Mouse (Mus musculus): ENCODE results near the gene Olfr1288.

Olfr1288 gene

DNA sequence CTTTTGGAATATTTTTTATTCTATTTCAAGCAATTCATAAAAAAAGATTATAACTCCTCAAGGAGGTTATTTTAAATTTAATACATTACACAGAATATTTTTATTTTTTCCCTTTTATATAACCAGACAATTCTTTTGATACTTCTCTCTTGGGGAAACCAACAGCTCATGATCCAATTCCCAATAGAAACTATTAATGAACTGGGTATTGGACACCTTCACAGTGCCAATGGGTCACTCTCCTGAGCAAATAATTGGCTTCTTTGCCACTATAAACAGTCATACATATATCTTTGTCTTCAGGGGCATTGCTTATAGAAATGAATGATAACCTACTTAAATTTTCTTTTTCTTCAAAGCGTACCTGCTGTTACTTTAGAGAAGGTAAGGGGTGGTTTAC, at the start of gene Olfr1288:
TSS of gene Olfr1288 (plus strand) at position 301 of the 400 bp plus-strand sequence.
- no peak for DNase-seq (ENCODE audit: low spot score in 2 of 2)

DNA sequence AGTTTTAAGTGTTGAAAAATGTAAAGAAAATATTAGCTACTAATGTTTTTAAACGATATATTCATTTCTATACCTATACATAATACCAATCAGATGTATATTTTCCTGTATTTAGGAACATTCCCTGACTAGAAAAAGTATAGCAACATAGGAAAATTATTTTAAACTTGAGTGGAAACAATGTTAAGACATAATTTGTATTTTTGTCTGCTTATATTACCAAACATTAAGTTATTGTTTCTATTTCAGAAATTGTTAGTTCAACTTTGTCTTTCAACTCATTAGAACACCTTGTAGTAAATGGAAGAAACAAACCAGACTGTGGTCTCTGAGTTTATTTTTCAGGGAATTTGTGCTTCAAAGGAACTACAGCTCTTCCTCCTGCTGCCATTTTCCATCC, 25.1 kb upstream of the Olfr1288 start, which contains the start of gene Olfr1287:
TSS of gene Olfr1287 (plus strand) at position 301 of the 400 bp plus-strand sequence.
- no peak for DNase-seq (ENCODE audit: low spot score in 2 of 2)

- no peak for DNase-seq (ENCODE audit: low spot score in 2 of 2)
Observed at GRCm38 (mm10) chr2:111480519-111480918, 6.6 kb downstream of the Olfr1288 start, which contains the start of gene Olfr1289. TSS of gene Olfr1289 (plus strand) at chr2:111480819.

DNA sequence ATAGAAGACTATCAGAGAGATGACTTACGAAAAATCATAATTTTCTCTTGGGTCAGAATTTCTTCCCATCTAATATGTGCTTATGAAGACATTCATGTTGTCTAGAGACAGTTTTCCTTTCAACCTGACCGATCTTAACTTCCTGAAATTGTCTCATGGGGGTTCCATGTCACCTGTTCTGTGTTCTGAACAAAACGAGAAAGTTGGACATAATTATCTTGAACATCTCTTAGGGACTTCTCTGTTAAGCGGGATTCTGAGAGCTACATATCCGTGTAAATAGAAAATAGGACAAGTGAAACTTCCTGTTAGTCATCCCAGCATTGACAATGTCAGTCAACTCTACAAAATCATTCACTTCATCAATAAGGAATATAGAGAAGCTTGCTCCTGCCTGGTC, 19.8 kb downstream of the Olfr1288 start, which contains the start of gene Olfr1290:
TSS of gene Olfr1290 (minus strand) at position 101 of the 400 bp plus-strand sequence.
- DNase-seq (ENCODE audit: low spot score in 2 of 2) = no peak

GRCm38 (mm10) chr2:111496880-111497279, 23.0 kb downstream of the Olfr1288 start, which contains the start of gene Olfr1291-ps1:
TSS of gene Olfr1291-ps1 (plus strand) at chr2:111497180.
- no peak for DNase-seq (ENCODE audit: low spot score in 2 of 2)

DNA sequence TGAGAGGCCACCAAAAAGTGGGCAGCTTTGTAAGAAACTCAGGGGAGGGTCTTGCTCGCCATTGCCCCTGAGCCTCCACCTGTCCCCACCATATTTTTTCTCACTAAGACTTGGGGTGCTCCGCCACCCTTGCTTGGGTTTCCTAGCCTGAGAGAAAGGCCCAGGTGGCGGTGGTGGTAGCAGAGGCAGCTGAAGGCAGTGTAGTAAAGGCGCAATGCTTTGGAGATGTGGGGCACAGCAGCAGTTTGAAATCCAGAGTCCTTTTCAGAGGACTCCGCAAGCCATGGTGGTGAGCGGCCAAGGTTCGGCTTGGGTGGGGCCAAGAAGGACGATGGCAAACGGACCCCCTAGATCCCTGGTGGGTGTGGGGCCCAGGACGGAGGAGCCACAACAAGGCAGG, 43.5 kb downstream of the Olfr1288 start:
- no peak for DNase-seq (ENCODE audit: low spot score in 2 of 2)

DNA sequence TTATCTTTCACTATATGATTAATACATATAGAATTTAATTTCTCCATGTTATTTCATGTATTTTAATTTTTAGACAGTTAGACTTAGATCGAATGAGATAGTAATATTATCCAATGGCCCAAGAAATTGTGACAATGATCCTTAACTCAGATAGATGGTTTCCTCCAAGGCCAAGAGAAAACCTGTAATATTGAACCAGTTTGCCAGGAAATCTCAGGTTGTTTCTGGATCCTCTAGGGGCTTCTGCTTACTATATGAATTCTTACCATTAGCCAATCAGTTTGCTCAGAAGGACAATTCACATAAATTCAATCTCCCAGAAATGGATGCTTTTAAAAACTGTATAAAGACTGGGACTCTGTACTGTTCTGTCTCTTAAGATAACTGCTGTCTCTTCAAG, 51.0 kb downstream of the Olfr1288 start, which contains the start of gene Olfr1293-ps:
TSS of gene Olfr1293-ps (plus strand) at position 301 of the 400 bp plus-strand sequence.
- DNase-seq (ENCODE audit: low spot score in 2 of 2) = no peak
